Mouse (Mus musculus): ENCODE data around the gene Fgf2. TPM values are rescaled to one million over a fixed set of nuclear protein-coding genes. Genes with fewer than 3 reads are reported as not detected.

Gene Fgf2
- polyA plus RNA-seq (2014; fragmentation: Illumina TruSeq; extraction: RNeasy Lipid Tissue Mini Kit (QIAGEN cat#74804); ENCODE audit: low read depth, low replicate concordance): 4.3 TPM

DNA sequence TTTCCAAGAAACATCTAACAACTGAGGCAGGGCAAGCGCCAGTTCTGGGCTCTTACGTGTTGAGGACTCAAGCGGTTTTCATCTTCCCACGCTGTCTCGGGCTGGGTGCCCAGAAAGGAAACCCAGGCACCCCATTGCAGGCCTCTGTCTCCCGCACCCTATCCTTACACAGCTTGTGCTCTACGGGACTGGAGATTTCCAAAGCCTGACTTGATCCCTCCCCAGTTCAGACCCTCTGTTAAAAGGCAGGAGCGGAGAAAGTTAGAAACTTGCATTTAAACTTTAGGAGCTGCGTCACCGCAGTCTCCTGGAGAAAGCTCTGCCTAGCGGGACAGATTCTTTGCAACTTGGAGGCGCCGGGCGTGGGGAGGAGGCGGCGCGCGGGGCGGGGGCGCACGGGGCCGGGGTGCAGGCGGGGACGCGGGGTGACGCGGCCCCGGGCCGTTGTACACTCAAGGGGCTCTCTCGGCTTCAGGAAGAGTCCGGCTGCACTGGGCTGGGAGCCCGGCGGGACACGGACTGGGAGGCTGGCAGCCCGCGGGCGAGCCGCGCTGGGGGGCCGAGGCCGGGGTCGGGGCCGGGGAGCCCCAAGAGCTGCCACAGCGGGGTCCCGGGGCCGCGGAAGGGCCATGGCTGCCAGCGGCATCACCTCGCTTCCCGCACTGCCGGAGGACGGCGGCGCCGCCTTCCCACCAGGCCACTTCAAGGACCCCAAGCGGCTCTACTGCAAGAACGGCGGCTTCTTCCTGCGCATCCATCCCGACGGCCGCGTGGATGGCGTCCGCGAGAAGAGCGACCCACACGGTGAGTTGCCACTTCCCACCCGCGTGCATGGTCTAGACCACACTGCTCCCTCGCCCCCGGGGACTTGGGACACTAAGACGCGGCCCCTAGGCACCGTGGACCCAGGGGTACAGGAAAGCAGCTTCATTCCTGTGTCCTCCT lies at the start of gene Fgf2:
Gene Fgf2, plus strand, starts transcription at position 126 of the 945 bp plus-strand sequence.

DNA sequence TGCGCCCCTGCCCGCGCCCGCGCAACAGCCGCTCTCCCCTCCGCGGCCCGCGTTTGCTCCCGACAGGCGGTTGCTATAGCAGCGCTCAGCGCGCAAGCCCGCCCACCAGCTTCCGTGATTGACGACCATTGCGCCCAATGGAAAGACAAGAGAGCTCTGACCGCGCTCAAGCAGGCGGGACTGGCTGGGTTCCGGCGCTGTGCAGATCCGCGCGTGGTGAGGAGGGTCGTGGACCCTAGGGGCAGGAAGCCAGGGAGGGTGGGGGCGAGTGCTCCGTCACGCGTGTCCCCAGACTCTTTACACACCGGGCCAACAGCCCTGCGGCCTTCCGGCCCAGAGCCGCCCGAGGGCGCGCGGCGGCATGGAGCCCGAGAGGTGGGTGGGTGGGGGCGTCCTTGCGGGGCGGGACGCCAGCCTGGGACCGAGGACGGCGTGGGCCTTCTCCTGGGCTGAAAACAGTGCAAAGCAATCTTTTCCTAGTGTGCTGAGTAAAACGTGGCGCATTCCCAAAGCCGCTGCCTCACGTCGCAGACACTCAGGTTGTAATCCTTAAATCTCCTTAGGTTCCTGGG lies 35.7 kb upstream of the Fgf2 start, which contains the start of the genes Bbs12 and Cetn4:
Gene Bbs12, plus strand, starts transcription at position 185 of the 572 bp plus-strand sequence.
Gene Cetn4, minus strand, starts transcription at position 339 of the 572 bp plus-strand sequence.

DNA sequence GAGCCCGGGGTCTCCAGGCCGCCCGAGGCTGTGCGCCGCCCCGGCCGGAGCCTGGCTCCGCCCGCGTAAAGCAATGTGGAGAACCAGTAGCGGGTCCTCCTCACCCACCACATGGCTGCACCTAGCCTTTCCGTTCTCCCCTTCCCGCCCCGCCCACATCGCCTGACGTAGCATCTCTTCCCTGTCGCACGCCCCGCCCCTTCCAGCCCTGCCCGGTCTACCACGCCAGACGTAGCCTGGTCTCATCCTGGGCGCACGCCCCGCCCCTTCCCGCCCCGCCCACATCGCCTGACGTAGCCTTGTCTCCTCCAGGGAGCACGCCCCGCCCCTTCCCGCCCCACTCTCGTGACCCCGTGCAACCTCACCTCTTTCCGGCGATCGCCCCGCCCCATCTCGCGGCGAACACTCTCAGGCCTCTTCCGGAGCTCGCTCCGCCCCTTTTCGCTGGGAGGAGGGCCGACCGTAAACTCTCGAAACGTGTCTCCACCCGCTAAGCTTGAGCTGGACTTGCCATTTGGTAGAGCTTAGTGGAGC lies 71.4 kb downstream of the Fgf2 start, which contains the start of gene Spata5:
Gene Spata5, plus strand, starts transcription at position 439 of the 534 bp plus-strand sequence.

DNA sequence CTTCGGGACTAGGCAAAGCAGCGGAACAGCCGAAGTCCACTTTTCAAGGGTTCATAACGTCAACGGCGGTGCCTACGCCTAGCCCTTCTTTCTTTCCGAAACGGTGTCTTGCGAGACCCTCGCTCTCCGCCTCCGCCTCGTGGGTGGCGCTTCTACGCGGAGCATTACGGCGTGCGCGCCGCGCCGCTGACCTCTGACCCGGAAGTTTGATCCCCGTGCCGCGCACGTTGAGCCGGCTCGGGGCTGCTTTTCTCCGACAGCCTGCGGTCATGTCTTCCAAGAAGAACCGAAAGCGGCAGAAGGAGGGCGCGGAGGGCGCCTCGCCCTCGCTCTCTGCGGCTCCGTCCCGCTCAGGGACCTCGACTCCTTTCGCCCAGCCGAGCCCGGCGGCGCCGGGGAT lies 71.9 kb downstream of the Fgf2 start, which contains the start of gene Nudt6:
Gene Nudt6, minus strand, starts transcription at position 140 of the 400 bp plus-strand sequence.

Other genes with a start within 250 kb of the Fgf2 start
- 1.1 TPM for gene Il2, start 222.4 kb upstream of the Fgf2 start, polyA plus RNA-seq (2014; fragmentation: Illumina TruSeq; extraction: RNeasy Lipid Tissue Mini Kit (QIAGEN cat#74804); ENCODE audit: low read depth, low replicate concordance)
- not detected for gene Il21, start 115.7 kb upstream of the Fgf2 start, polyA plus RNA-seq (2014; fragmentation: Illumina TruSeq; extraction: RNeasy Lipid Tissue Mini Kit (QIAGEN cat#74804); ENCODE audit: low read depth, low replicate concordance)
- gene Bbs12, start 35.8 kb upstream of the Fgf2 start, polyA plus RNA-seq (2014; fragmentation: Illumina TruSeq; extraction: RNeasy Lipid Tissue Mini Kit (QIAGEN cat#74804); ENCODE audit: low read depth, low replicate concordance): 8.3 TPM
- gene Cetn4, start 35.6 kb upstream of the Fgf2 start, polyA plus RNA-seq (2014; fragmentation: Illumina TruSeq; extraction: RNeasy Lipid Tissue Mini Kit (QIAGEN cat#74804); ENCODE audit: low read depth, low replicate concordance): 85.7 TPM
- gene Spata5, start 71.5 kb downstream of the Fgf2 start, polyA plus RNA-seq (2014; fragmentation: Illumina TruSeq; extraction: RNeasy Lipid Tissue Mini Kit (QIAGEN cat#74804); ENCODE audit: low read depth, low replicate concordance): 17.5 TPM
- 4.5 TPM for gene Nudt6, start 71.9 kb downstream of the Fgf2 start, polyA plus RNA-seq (2014; fragmentation: Illumina TruSeq; extraction: RNeasy Lipid Tissue Mini Kit (QIAGEN cat#74804); ENCODE audit: low read depth, low replicate concordance)

Data from kidney, adult 10 weeks (tissue).